Mouse (Mus musculus) spleen, adult 2 months (tissue): ENCODE results near the gene Tmem223.

ENCODE experiments used
- CTCF ChIP-seq: fragments of 200-500 bp; IDR thresholded peaks from 2 replicates; pipeline ENCODE4 v1.5.1; 2011; ENCODE audit warnings: mild to moderate bottlenecking, inconsistent platforms; ENCODE audit not compliant: insufficient read depth, insufficient read length, insufficient replicate concordance; ENCODE audit errors: extremely low read depth
- POLR2A ChIP-seq: fragments of 200-500 bp; IDR thresholded peaks from 2 replicates; pipeline ENCODE4 v1.6.1; 2011; ENCODE audit warnings: low read depth, low read length, inconsistent platforms

DNA sequence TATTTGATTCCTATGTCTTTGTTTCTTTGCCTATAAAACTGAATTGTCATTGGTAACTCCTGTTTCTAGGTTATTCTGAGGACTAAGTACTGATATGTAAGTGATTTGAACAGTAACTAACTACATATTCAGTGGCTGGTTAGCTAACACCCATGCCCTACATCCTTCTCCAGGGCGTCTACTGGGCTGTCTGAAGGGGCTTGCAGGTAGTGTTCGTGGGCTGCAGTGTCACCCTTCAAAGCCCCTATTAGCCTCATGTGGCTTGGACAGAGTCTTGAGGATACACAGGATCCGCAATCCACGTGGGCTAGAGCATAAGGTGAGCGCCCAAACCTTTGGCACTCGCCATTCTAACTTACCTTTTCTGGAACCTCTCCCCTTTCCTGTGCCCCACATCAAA lies 31.1 kb upstream of the Tmem223 start:
- TF ChIP-seq CTCF (no peak), POLR2A (no peak)
